Mouse (Mus musculus) ovary, postnatal 10 days (tissue): ENCODE data around the gene Ece1.

Source experiments
- DNase-seq: peaks from one replicate; pipeline ENCODE4 v3.0.0; 2022; ENCODE audit warnings: low spot score

The Ece1 gene

GRCm38 (mm10) chr4:137917591-137917990 lies 55.6 kb downstream of the Ece1 start:
- no peak for DNase-seq

GRCm38 (mm10) chr4:137918559-137918958 lies 56.5 kb downstream of the Ece1 start:
- DNase-seq: no peak

- DNase-seq: no peak
Observed at GRCm38 (mm10) chr4:137919116-137919515, 57.1 kb downstream of the Ece1 start.

- DNase-seq: no peak
Observed at GRCm38 (mm10) chr4:137920005-137920404, 58.0 kb downstream of the Ece1 start.

- no peak for DNase-seq
Observed at GRCm38 (mm10) chr4:137920500-137920961, 58.5 kb downstream of the Ece1 start.

GRCm38 (mm10) chr4:137921510-137921909 lies 59.5 kb downstream of the Ece1 start:
- no peak for DNase-seq

- no peak for DNase-seq
Observed at GRCm38 (mm10) chr4:137923052-137923451, 61.0 kb downstream of the Ece1 start.

GRCm38 (mm10) chr4:137925176-137925575 lies 63.1 kb downstream of the Ece1 start:
- no peak for DNase-seq

GRCm38 (mm10) chr4:137926161-137926560 lies 64.1 kb downstream of the Ece1 start:
- DNase-seq: no peak

GRCm38 (mm10) chr4:137927136-137927535 lies 65.1 kb downstream of the Ece1 start:
- DNase-seq: no peak

- DNase-seq: no peak
Observed at GRCm38 (mm10) chr4:137927741-137928535, 65.9 kb downstream of the Ece1 start.

GRCm38 (mm10) chr4:137928813-137929212 lies 66.8 kb downstream of the Ece1 start:
- no peak for DNase-seq

- no peak for DNase-seq
Observed at GRCm38 (mm10) chr4:137929341-137930016, 67.4 kb downstream of the Ece1 start.

GRCm38 (mm10) chr4:137930500-137931008 lies 68.5 kb downstream of the Ece1 start:
- DNase-seq: no peak

- peak; percentile 36 for DNase-seq
Observed at GRCm38 (mm10) chr4:137931009-137931757, 69.1 kb downstream of the Ece1 start.

- DNase-seq: no peak
Observed at GRCm38 (mm10) chr4:137932554-137933178, 70.6 kb downstream of the Ece1 start.

- DNase-seq: no peak
Observed at GRCm38 (mm10) chr4:137933328-137933727, 71.3 kb downstream of the Ece1 start.

GRCm38 (mm10) chr4:137936134-137936533 lies 74.1 kb downstream of the Ece1 start:
- DNase-seq: no peak

- DNase-seq: no peak
Observed at GRCm38 (mm10) chr4:137940061-137940460, 78.0 kb downstream of the Ece1 start.

- DNase-seq: no peak
Observed at GRCm38 (mm10) chr4:137941131-137941844, 79.3 kb downstream of the Ece1 start.
